Mouse (Mus musculus): ENCODE data around the gene Igsf8. TPM values are rescaled to one million over a fixed set of nuclear protein-coding genes. Genes with fewer than 3 reads are reported as not detected.
"Not testable (repeated sequence)": the region's sequence is repeated elsewhere in the genome, so short reads cannot be mapped to it uniquely, and the experiment has no call there.

The Igsf8 gene
- polyA plus RNA-seq, 1 experiment from 2014 or later = 26.1 TPM

GRCm38 (mm10) chr1:172229215-172229614 lies 32.2 kb upstream of the Igsf8 start:
- Histone ChIP-seq H3K4me2 (no peak overlapping the region), H3K9ac (no peak overlapping the region), H3K4me3 (no peak overlapping the region), H3K9me3 (replicated peaks) (no peaks in the 10 kb centered on the region), H3K4me1 (replicated peaks) (peaks cover 12% of the 10 kb centered on the region), H3K27ac (ENCODE audit: poor library complexity, severe bottlenecking) (no peak overlapping the region), H3K27me3 (replicated peaks) (no peaks in the 10 kb centered on the region), H3K36me3 (no peaks in the 10 kb centered on the region)
- WGBS = 86% methylated on average over 1 of the region's 1 CpGs
- ATAC-seq (ENCODE audit: insufficient number of reproducible peaks, low FRiP score) = no peak

GRCm38 (mm10) chr1:172240945-172241708 lies 20.3 kb upstream of the Igsf8 start:
- no peak for ATAC-seq (ENCODE audit: insufficient number of reproducible peaks, low FRiP score)
- Histone ChIP-seq H3K27me3 (replicated peaks) (peaks cover 8% of the 10 kb centered on the region; the same call in 1 of the 2 replicates), H3K27ac (ENCODE audit: poor library complexity, severe bottlenecking) (peak overlapping the region; percentile 87), H3K9me3 (replicated peaks) (no peaks in the 10 kb centered on the region), H3K4me1 (replicated peaks) (peaks cover 25% of the 10 kb centered on the region), H3K4me3 (no peak overlapping the region), H3K36me3 (no peaks in the 10 kb centered on the region), H3K9ac (no peak overlapping the region), H3K4me2 (no peak overlapping the region)
- WGBS = 64% methylated on average over 6 of the region's 6 CpGs

- Histone ChIP-seq H3K9me3 (replicated peaks) (no peaks in the 10 kb centered on the region), H3K27ac (ENCODE audit: poor library complexity, severe bottlenecking) (peak overlapping the region; percentile 87), H3K36me3 (no peaks in the 10 kb centered on the region), H3K27me3 (replicated peaks) (peaks cover 8% of the 10 kb centered on the region; the same call in 1 of the 2 replicates), H3K9ac (no peak overlapping the region), H3K4me2 (no peak overlapping the region), H3K4me1 (replicated peaks) (peaks cover 26% of the 10 kb centered on the region), H3K4me3 (no peak overlapping the region)
- WGBS = 27% methylated on average over 2 of the region's 2 CpGs
- peak; percentile 78 for ATAC-seq (ENCODE audit: insufficient number of reproducible peaks, low FRiP score)
Observed at GRCm38 (mm10) chr1:172242401-172242800, 19.0 kb upstream of the Igsf8 start.

GRCm38 (mm10) chr1:172243547-172244205 lies 17.8 kb upstream of the Igsf8 start:
- H3K9me3 ChIP-seq (replicated peaks) = no peaks in the 10 kb centered on the region
- 22% methylated on average over 16 of the region's 16 CpGs for WGBS
- 0 out of 2 replicates have a peak overlapping the region, but pooled peaks have one; percentile 3 for H3K9ac ChIP-seq
- H3K4me3 ChIP-seq = peak overlapping the region; percentile 22
- no peaks in the 10 kb centered on the region for H3K36me3 ChIP-seq
- no peak for ATAC-seq (ENCODE audit: insufficient number of reproducible peaks, low FRiP score)
- peak overlapping the region; percentile 87 for H3K27ac ChIP-seq (ENCODE audit: poor library complexity, severe bottlenecking)
- peaks cover 28% of the 10 kb centered on the region for H3K4me1 ChIP-seq (replicated peaks)
- H3K27me3 ChIP-seq (replicated peaks) = peaks cover 8% of the 10 kb centered on the region; the same call in 1 of the 2 replicates
- peak overlapping the region; percentile 56 for H3K4me2 ChIP-seq

GRCm38 (mm10) chr1:172244645-172245044 lies 16.8 kb upstream of the Igsf8 start:
- WGBS = 23% methylated on average over 23 of the region's 23 CpGs
- not testable (repeated sequence) for H3K27ac ChIP-seq (ENCODE audit: poor library complexity, severe bottlenecking)
- peak overlapping the region; percentile 3; the same call in 1 of the 2 replicates for H3K9ac ChIP-seq

GRCm38 (mm10) chr1:172247216-172247615 lies 14.2 kb upstream of the Igsf8 start:
- H3K4me3 ChIP-seq = no peak overlapping the region
- peaks cover 8% of the 10 kb centered on the region; the same call in 1 of the 2 replicates for H3K27me3 ChIP-seq (replicated peaks)
- 63% methylated on average over 4 of the region's 4 CpGs for WGBS
- H3K27ac ChIP-seq (ENCODE audit: poor library complexity, severe bottlenecking) = no peak overlapping the region
- no peak overlapping the region for H3K4me2 ChIP-seq
- no peaks in the 10 kb centered on the region for H3K36me3 ChIP-seq
- ATAC-seq (ENCODE audit: insufficient number of reproducible peaks, low FRiP score) = no peak
- H3K4me1 ChIP-seq (replicated peaks) = peaks cover 16% of the 10 kb centered on the region
- H3K9me3 ChIP-seq (replicated peaks) = no peaks in the 10 kb centered on the region
- peak overlapping the region; percentile 5; the same call in 1 of the 2 replicates for H3K9ac ChIP-seq

More at GRCm38 (mm10) chr1:172244645-172245044, 16.8 kb upstream of the Igsf8 start:
- H3K4me3 ChIP-seq = peak overlapping the region; percentile 18
- not testable (repeated sequence) for H3K36me3 ChIP-seq; H3K9me3 ChIP-seq (replicated peaks); H3K27me3 ChIP-seq (replicated peaks); ATAC-seq (ENCODE audit: insufficient number of reproducible peaks, low FRiP score)
- H3K4me2 ChIP-seq = peak overlapping the region; percentile 56
- H3K4me1 ChIP-seq (replicated peaks) = peaks cover 28% of the 10 kb centered on the region

GRCm38 (mm10) chr1:172247679-172248078 lies 13.8 kb upstream of the Igsf8 start:
- H3K36me3 ChIP-seq = no peaks in the 10 kb centered on the region
- peaks cover 8% of the 10 kb centered on the region; the same call in 1 of the 2 replicates for H3K27me3 ChIP-seq (replicated peaks)
- no peak overlapping the region for H3K27ac ChIP-seq (ENCODE audit: poor library complexity, severe bottlenecking)
- H3K4me1 ChIP-seq (replicated peaks) = peaks cover 15% of the 10 kb centered on the region
- H3K9me3 ChIP-seq (replicated peaks) = no peaks in the 10 kb centered on the region
- no peak for ATAC-seq (ENCODE audit: insufficient number of reproducible peaks, low FRiP score)
- 32% methylated on average over 2 of the region's 2 CpGs for WGBS
- H3K4me2 ChIP-seq = no peak overlapping the region
- no peak overlapping the region for H3K4me3 ChIP-seq
- H3K9ac ChIP-seq = peak overlapping the region; percentile 5; the same call in 1 of the 2 replicates

- peaks cover 5% of the 10 kb centered on the region; the same call in 1 of the 2 replicates for H3K4me1 ChIP-seq (replicated peaks)
- H3K27ac ChIP-seq (ENCODE audit: poor library complexity, severe bottlenecking) = no peak within 1 kb of the TSS
- H3K4me2 ChIP-seq = no peak within 1 kb of the TSS
- 82% methylated on average over 6 of the region's 6 CpGs for WGBS
- H3K27me3 ChIP-seq (replicated peaks) = no peaks in the 10 kb centered on the region
- H3K9me3 ChIP-seq (replicated peaks) = no peaks in the 10 kb centered on the region; the same call in 1 of the 2 replicates
- H3K36me3 ChIP-seq = no peaks in the 10 kb centered on the region
- ATAC-seq (ENCODE audit: insufficient number of reproducible peaks, low FRiP score) = no peak
- no peak within 1 kb of the TSS for H3K9ac ChIP-seq
- H3K4me3 ChIP-seq = no peak within 1 kb of the TSS
Observed at GRCm38 (mm10) chr1:172258314-172258713, 3.1 kb upstream of the Igsf8 start, which contains the start of gene Atp1a4. Gene Atp1a4 (minus strand): TSS chr1:172258414.

GRCm38 (mm10) chr1:172271208-172271607 lies 9.8 kb downstream of the Igsf8 start:
- 87% methylated on average over 3 of the region's 3 CpGs for WGBS
- peaks cover 3% of the 10 kb centered on the region; the same call in 1 of the 2 replicates for H3K36me3 ChIP-seq
- no peak for ATAC-seq (ENCODE audit: insufficient number of reproducible peaks, low FRiP score)
- H3K9me3 ChIP-seq (replicated peaks) = no peaks in the 10 kb centered on the region
- H3K4me2 ChIP-seq = no peak overlapping the region
- no peak overlapping the region for H3K4me3 ChIP-seq
- no peaks in the 10 kb centered on the region for H3K27me3 ChIP-seq (replicated peaks)
- H3K9ac ChIP-seq = no peak overlapping the region
- no peak overlapping the region for H3K27ac ChIP-seq (ENCODE audit: poor library complexity, severe bottlenecking)
- H3K4me1 ChIP-seq (replicated peaks) = 0 out of 2 replicates have a peak, but pooled peaks cover 5% of the 10 kb centered on the region

GRCm38 (mm10) chr1:172271765-172272164 lies 10.3 kb downstream of the Igsf8 start:
- Histone ChIP-seq H3K4me1 (replicated peaks) (0 out of 2 replicates have a peak, but pooled peaks cover 5% of the 10 kb centered on the region), H3K27me3 (replicated peaks) (no peaks in the 10 kb centered on the region), H3K4me3 (no peak overlapping the region), H3K9me3 (replicated peaks) (no peaks in the 10 kb centered on the region), H3K27ac (ENCODE audit: poor library complexity, severe bottlenecking) (no peak overlapping the region), H3K4me2 (no peak overlapping the region), H3K9ac (no peak overlapping the region), H3K36me3 (peaks cover 3% of the 10 kb centered on the region; the same call in 1 of the 2 replicates)
- WGBS = 79% methylated on average over 10 of the region's 10 CpGs
- no peak for ATAC-seq (ENCODE audit: insufficient number of reproducible peaks, low FRiP score)

GRCm38 (mm10) chr1:172273386-172273785 lies 11.9 kb downstream of the Igsf8 start:
- no peak for ATAC-seq (ENCODE audit: insufficient number of reproducible peaks, low FRiP score)
- Histone ChIP-seq H3K27me3 (replicated peaks) (no peaks in the 10 kb centered on the region), H3K4me2 (no peak overlapping the region), H3K9me3 (replicated peaks) (no peaks in the 10 kb centered on the region), H3K4me1 (replicated peaks) (peaks cover 7% of the 10 kb centered on the region; the same call in 1 of the 2 replicates), H3K4me3 (no peak overlapping the region), H3K27ac (ENCODE audit: poor library complexity, severe bottlenecking) (no peak overlapping the region), H3K9ac (no peak overlapping the region), H3K36me3 (peaks cover 16% of the 10 kb centered on the region; the same call in 1 of the 2 replicates)
- 73% methylated on average over 6 of the region's 6 CpGs for WGBS
